Mouse (Mus musculus): Measurements from ENCODE around the gene Tnr. TPM values are rescaled to one million over a fixed set of nuclear protein-coding genes. Genes with fewer than 3 reads are reported as not detected.

Gene Tnr
- polyA plus RNA-seq, 1 experiment from 2014 or later = 0.47 TPM

- H3K36me3 ChIP-seq (ENCODE audit: control insufficient read depth, insufficient read depth) = no peaks in the 10 kb centered on the region
- H3K9ac ChIP-seq (ENCODE audit: low read depth, low read length) = no peak overlapping the region
- no peak overlapping the region for H3K4me2 ChIP-seq (replicated peaks; ENCODE audit: low read depth)
- no peak overlapping the region for H3K27ac ChIP-seq (ENCODE audit: low read depth, low read length)
- H3K9me3 ChIP-seq (ENCODE audit: control insufficient read depth) = no peaks in the 10 kb centered on the region
- WGBS = 54% methylated on average over 17 of the region's 17 CpGs
- H3K4me3 ChIP-seq (ENCODE audit: low read depth, low read length) = no peak overlapping the region
- H3K27me3 ChIP-seq (replicated peaks; ENCODE audit: control insufficient read depth, insufficient read depth, low read length) = no peaks in the 10 kb centered on the region
- ATAC-seq = no peak
- H3K4me1 ChIP-seq (replicated peaks; ENCODE audit: control insufficient read depth, insufficient read depth, low read length) = no peaks in the 10 kb centered on the region
- TF ChIP-seq CTCF (IDR thresholded peaks at IDR 0.05; ENCODE audit: low read depth) = no peak
Observed at GRCm38 (mm10) chr1:159551591-159552442, 28.2 kb downstream of the Tnr start.

DNA sequence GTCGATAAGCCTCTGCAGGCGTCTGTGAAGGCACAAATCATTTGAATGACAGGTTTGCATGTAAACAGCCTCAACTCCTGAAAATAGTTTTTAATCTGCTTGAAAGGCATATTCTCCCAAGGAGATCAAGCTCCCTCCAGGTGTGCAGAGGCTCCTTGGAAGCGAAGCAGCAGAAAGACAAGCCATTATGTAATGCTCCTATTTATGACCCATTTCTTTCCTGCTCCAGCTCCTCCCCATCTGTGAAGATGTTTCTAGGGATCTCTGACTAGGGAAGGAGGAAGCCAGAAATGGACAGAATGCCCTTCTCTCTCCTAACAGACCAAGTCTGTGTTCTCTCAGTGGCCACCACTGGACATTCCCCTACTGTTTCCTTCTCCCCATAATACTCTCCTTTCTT is 38.0 kb downstream of the Tnr start:
- H3K9ac ChIP-seq (ENCODE audit: low read depth, low read length) = no peak overlapping the region
- H3K4me2 ChIP-seq (replicated peaks; ENCODE audit: low read depth) = no peak overlapping the region
- ATAC-seq = no peak
- H3K36me3 ChIP-seq (ENCODE audit: control insufficient read depth, insufficient read depth) = no peaks in the 10 kb centered on the region
- H3K27ac ChIP-seq (ENCODE audit: low read depth, low read length) = no peak overlapping the region
- no peaks in the 10 kb centered on the region for H3K9me3 ChIP-seq (ENCODE audit: control insufficient read depth)
- H3K27me3 ChIP-seq (replicated peaks; ENCODE audit: control insufficient read depth, insufficient read depth, low read length) = no peaks in the 10 kb centered on the region
- 66% methylated on average over 3 of the region's 3 CpGs for WGBS
- H3K4me1 ChIP-seq (replicated peaks; ENCODE audit: control insufficient read depth, insufficient read depth, low read length) = no peaks in the 10 kb centered on the region
- no peak for TF ChIP-seq CTCF (IDR thresholded peaks at IDR 0.05; ENCODE audit: low read depth)
- no peak overlapping the region for H3K4me3 ChIP-seq (ENCODE audit: low read depth, low read length)

- no peak overlapping the region for H3K9ac ChIP-seq (ENCODE audit: low read depth, low read length)
- no peak overlapping the region for H3K4me2 ChIP-seq (replicated peaks; ENCODE audit: low read depth)
- no peaks in the 10 kb centered on the region for H3K4me1 ChIP-seq (replicated peaks; ENCODE audit: control insufficient read depth, insufficient read depth, low read length)
- no peaks in the 10 kb centered on the region for H3K9me3 ChIP-seq (ENCODE audit: control insufficient read depth)
- H3K4me3 ChIP-seq (ENCODE audit: low read depth, low read length) = no peak overlapping the region
- no peaks in the 10 kb centered on the region for H3K27me3 ChIP-seq (replicated peaks; ENCODE audit: control insufficient read depth, insufficient read depth, low read length)
- no peak for ATAC-seq
- H3K36me3 ChIP-seq (ENCODE audit: control insufficient read depth, insufficient read depth) = no peaks in the 10 kb centered on the region
- no peak overlapping the region for H3K27ac ChIP-seq (ENCODE audit: low read depth, low read length)
- 88% methylated on average over 1 of the region's 1 CpGs for WGBS
- no peak for TF ChIP-seq CTCF (IDR thresholded peaks at IDR 0.05; ENCODE audit: low read depth)
Observed at GRCm38 (mm10) chr1:159565129-159565528, 41.6 kb downstream of the Tnr start.

- Histone ChIP-seq H3K4me3 (ENCODE audit: low read depth, low read length) (no peak overlapping the region), H3K36me3 (ENCODE audit: control insufficient read depth, insufficient read depth) (no peaks in the 10 kb centered on the region), H3K27me3 (replicated peaks; ENCODE audit: control insufficient read depth, insufficient read depth, low read length) (no peaks in the 10 kb centered on the region), H3K9me3 (ENCODE audit: control insufficient read depth) (no peaks in the 10 kb centered on the region), H3K4me2 (replicated peaks; ENCODE audit: low read depth) (no peak overlapping the region), H3K27ac (ENCODE audit: low read depth, low read length) (no peak overlapping the region), H3K9ac (ENCODE audit: low read depth, low read length) (no peak overlapping the region), H3K4me1 (replicated peaks; ENCODE audit: control insufficient read depth, insufficient read depth, low read length) (no peaks in the 10 kb centered on the region)
- ATAC-seq = no peak
- WGBS = 85% methylated on average over 6 of the region's 6 CpGs
- TF ChIP-seq CTCF (IDR thresholded peaks at IDR 0.05; ENCODE audit: low read depth) = no peak
Observed at GRCm38 (mm10) chr1:159566046-159566445, 42.5 kb downstream of the Tnr start.

DNA sequence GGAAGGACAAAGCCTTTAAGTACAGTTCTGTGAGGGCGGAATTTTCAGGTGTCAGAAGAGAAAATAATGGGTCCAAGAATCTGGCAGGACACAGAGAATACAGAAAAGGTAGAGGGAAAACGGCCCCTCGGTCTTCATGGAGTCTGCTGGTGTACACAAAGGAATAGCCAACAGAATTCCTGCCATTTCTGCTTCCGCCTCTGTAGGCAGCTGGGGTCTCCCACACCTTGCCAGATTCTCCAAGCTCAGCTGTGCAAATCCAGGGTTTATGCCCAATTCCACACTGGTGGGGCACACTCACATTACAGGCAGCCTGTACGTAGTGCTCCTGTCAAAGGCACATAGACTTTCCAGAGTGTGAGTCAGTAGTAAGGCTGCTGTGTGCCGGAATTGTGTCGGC is 43.6 kb downstream of the Tnr start:
- no peaks in the 10 kb centered on the region for H3K27me3 ChIP-seq (replicated peaks; ENCODE audit: control insufficient read depth, insufficient read depth, low read length)
- no peak overlapping the region for H3K27ac ChIP-seq (ENCODE audit: low read depth, low read length)
- no peak overlapping the region for H3K4me2 ChIP-seq (replicated peaks; ENCODE audit: low read depth)
- TF ChIP-seq CTCF (IDR thresholded peaks at IDR 0.05; ENCODE audit: low read depth) = no peak
- 77% methylated on average over 7 of the region's 7 CpGs for WGBS
- no peaks in the 10 kb centered on the region for H3K9me3 ChIP-seq (ENCODE audit: control insufficient read depth)
- H3K4me1 ChIP-seq (replicated peaks; ENCODE audit: control insufficient read depth, insufficient read depth, low read length) = no peaks in the 10 kb centered on the region
- no peaks in the 10 kb centered on the region for H3K36me3 ChIP-seq (ENCODE audit: control insufficient read depth, insufficient read depth)
- no peak overlapping the region for H3K9ac ChIP-seq (ENCODE audit: low read depth, low read length)
- no peak for ATAC-seq
- no peak overlapping the region for H3K4me3 ChIP-seq (ENCODE audit: low read depth, low read length)

- Histone ChIP-seq H3K27me3 (replicated peaks; ENCODE audit: control insufficient read depth, insufficient read depth, low read length) (no peaks in the 10 kb centered on the region), H3K27ac (ENCODE audit: low read depth, low read length) (no peak overlapping the region)
- ATAC-seq = no peak
Observed at GRCm38 (mm10) chr1:159570270-159570669, 46.7 kb downstream of the Tnr start.

More at GRCm38 (mm10) chr1:159570270-159570669, 46.7 kb downstream of the Tnr start:
- TF ChIP-seq CTCF (IDR thresholded peaks at IDR 0.05; ENCODE audit: low read depth) = no peak
- Histone ChIP-seq H3K4me2 (replicated peaks; ENCODE audit: low read depth) (no peak overlapping the region), H3K4me1 (replicated peaks; ENCODE audit: control insufficient read depth, insufficient read depth, low read length) (no peaks in the 10 kb centered on the region), H3K4me3 (ENCODE audit: low read depth, low read length) (no peak overlapping the region), H3K9ac (ENCODE audit: low read depth, low read length) (no peak overlapping the region), H3K36me3 (ENCODE audit: control insufficient read depth, insufficient read depth) (no peaks in the 10 kb centered on the region), H3K9me3 (ENCODE audit: control insufficient read depth) (no peaks in the 10 kb centered on the region)
- WGBS = 18% methylated on average over 8 of the region's 8 CpGs

All from intestine, postnatal 0 days (tissue).